ENCODE assay signal across 9 mouse cellular contexts in the genomic region with DNA sequence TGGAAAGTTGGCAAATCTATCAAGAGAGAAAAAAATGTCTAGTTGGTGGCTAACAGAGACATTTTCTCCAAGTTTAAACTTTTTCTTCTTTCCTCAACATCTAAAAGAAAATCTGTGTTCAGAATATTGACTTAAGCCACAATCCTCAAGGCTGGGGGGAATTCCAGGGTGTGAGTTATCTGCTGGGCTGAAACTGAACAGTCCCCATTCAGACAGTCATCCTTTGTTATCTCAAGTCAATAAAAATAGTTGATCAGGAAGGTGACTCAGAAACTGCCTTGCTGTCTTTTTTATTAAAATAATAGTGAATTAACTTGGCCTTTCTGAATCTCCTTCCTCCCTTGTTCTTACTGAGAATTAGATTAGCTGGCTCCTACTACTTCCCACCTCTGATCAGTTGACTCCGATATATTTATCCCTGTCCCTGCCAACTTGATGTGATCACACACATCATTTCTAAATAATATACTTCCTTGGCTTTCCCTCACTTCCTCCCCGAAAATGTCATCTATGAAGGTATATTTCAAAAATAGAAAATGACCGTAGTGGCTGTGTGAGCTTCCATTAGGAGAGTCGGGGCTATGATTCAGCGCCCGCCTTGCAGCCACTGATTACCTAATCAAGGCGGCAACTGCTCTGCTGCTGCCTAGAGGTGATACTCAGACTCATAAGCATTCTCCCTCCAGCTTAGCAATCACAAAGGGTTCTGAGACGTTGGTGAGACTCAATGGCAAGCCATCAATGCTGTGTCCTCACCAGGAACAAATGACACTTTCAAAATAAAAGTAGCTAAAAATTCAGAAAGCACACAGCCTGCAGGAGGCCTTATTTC. TPM values are rescaled to one million over a fixed set of nuclear protein-coding genes. Genes with fewer than 3 reads are reported as not detected.
DNase-seq lines count a peak whose midpoint lies in the region; ATAC-seq and TF ChIP-seq lines count a peak whose summit lies in the region.
"Had no signal": no experiment of that assay in that cellular context is flagged by ENCODE, and none has a peak within 500 bp of the region (broad histone marks: within the 10 kb centered on the region; RNA-seq: fewer than 3 reads in every experiment).

No protein-coding gene starts in this region.

- H3K27ac ChIP-seq in heart, adult 2 months: peak overlapping the region; percentile 23
- H3K27ac ChIP-seq in heart, embryonic 13.5 days (replicated peaks): peak overlapping the region; percentile 53; the same call in 1 of the 2 replicates
- H3K27ac ChIP-seq in liver, embryonic 13.5 days: no peak overlapping the region
- H3K27ac ChIP-seq in stomach, embryonic 14.5 days (ENCODE audit: low read length): no peak overlapping the region
- no peak overlapping the region for H3K27ac ChIP-seq in hindbrain, embryonic 16.5 days (ENCODE audit: low read depth, low read length)
- no peak overlapping the region for H3K27ac ChIP-seq in midbrain, embryonic 15.5 days
- H3K27ac ChIP-seq: forebrain, embryonic 13.5 days had no signal

- peak in 1 of 2 experiments; percentile 26 for DNase-seq in heart, adult 2 months
- DNase-seq in heart, postnatal 25 days (ENCODE audit: low spot score): no peak
- DNase-seq in liver, embryonic 13.5 days: no peak
- no peak for DNase-seq in cerebellum, adult 9-10 months

- intact Hi-C loops in heart, adult 2 months (cut with DNase I): no loop called here
- intact Hi-C loops in heart, postnatal 25 days (cut with DNase I): no loop called here

- no peaks in the 10 kb centered on the region for H3K9me3 ChIP-seq in heart, embryonic 13.5 days
- H3K9me3 ChIP-seq in liver, embryonic 13.5 days (replicated peaks): no peaks in the 10 kb centered on the region
- H3K9me3 ChIP-seq in stomach, embryonic 14.5 days (ENCODE audit: control insufficient read depth, low read depth, low read length): no peaks in the 10 kb centered on the region
- no peaks in the 10 kb centered on the region for H3K9me3 ChIP-seq in hindbrain, embryonic 16.5 days (ENCODE audit: control insufficient read depth, low read length)
- H3K9me3 ChIP-seq in midbrain, embryonic 15.5 days: no peaks in the 10 kb centered on the region
- H3K9me3 ChIP-seq: forebrain, embryonic 13.5 days had no signal

- no peak for TF ChIP-seq EP300 in heart, adult 2 months (IDR thresholded peaks at IDR 0.05; ENCODE audit: insufficient read depth, low read depth, low read length)

- H3K36me3 ChIP-seq in heart, adult 2 months (ENCODE audit: control insufficient read depth, insufficient read depth, low read length): no peaks in the 10 kb centered on the region
- no peaks in the 10 kb centered on the region for H3K36me3 ChIP-seq in heart, embryonic 13.5 days
- no peaks in the 10 kb centered on the region for H3K36me3 ChIP-seq in liver, embryonic 13.5 days
- H3K36me3 ChIP-seq in stomach, embryonic 14.5 days (ENCODE audit: control insufficient read depth, insufficient read depth, low read length): no peaks in the 10 kb centered on the region
- no peaks in the 10 kb centered on the region for H3K36me3 ChIP-seq in hindbrain, embryonic 16.5 days (ENCODE audit: control insufficient read depth, insufficient read depth, low read length)
- no peaks in the 10 kb centered on the region for H3K36me3 ChIP-seq in midbrain, embryonic 15.5 days (replicated peaks)

- H3K9ac ChIP-seq in heart, adult 2 months (ENCODE audit: low read depth, low read length): no peak overlapping the region
- H3K9ac ChIP-seq in heart, embryonic 13.5 days: no peak overlapping the region
- no peak overlapping the region for H3K9ac ChIP-seq in liver, embryonic 13.5 days
- H3K9ac ChIP-seq in stomach, embryonic 14.5 days (replicated peaks; ENCODE audit: low read depth, low read length): no peak overlapping the region
- H3K9ac ChIP-seq in hindbrain, embryonic 16.5 days (ENCODE audit: low read depth, low read length): no peak overlapping the region
- no peak overlapping the region for H3K9ac ChIP-seq in midbrain, embryonic 15.5 days
- H3K9ac ChIP-seq: forebrain, embryonic 13.5 days had no signal

- H3K79me2 ChIP-seq in heart, adult 2 months (replicated peaks; ENCODE audit: control insufficient read depth, insufficient read depth, low read length): no peaks in the 10 kb centered on the region

- ATAC-seq in heart, embryonic 13.5 days (ENCODE audit: extremely low read depth, insufficient number of reproducible peaks, low FRiP score, low TSS enrichment): no peak
- ATAC-seq in liver, embryonic 13.5 days (ENCODE audit: low read depth): peak; percentile 62; the same call in 1 of the 2 replicates
- peak; percentile 53; the same call in 1 of the 2 replicates for ATAC-seq in stomach, embryonic 14.5 days (ENCODE audit: insufficient number of reproducible peaks, insufficient read depth, low FRiP score, low read depth)
- ATAC-seq in hindbrain, embryonic 16.5 days: no peak
- no peak for ATAC-seq in midbrain, embryonic 15.5 days (replicated peaks)
- ATAC-seq: forebrain, embryonic 13.5 days had no signal

- H3K4me2 ChIP-seq in heart, embryonic 13.5 days: peak overlapping the region; percentile 6; the same call in 1 of the 2 replicates
- no peak overlapping the region for H3K4me2 ChIP-seq in liver, embryonic 13.5 days
- H3K4me2 ChIP-seq in stomach, embryonic 14.5 days (replicated peaks; ENCODE audit: low read depth, low read length): no peak overlapping the region
- H3K4me2 ChIP-seq in hindbrain, embryonic 16.5 days (ENCODE audit: low read length): no peak overlapping the region
- no peak overlapping the region for H3K4me2 ChIP-seq in midbrain, embryonic 15.5 days
- H3K4me2 ChIP-seq: forebrain, embryonic 13.5 days had no signal

- no peak overlapping the region for H3K4me3 ChIP-seq in heart, adult 2 months
- no peak overlapping the region for H3K4me3 ChIP-seq in heart, embryonic 13.5 days
- no peak overlapping the region for H3K4me3 ChIP-seq in liver, embryonic 13.5 days (replicated peaks)
- no peak overlapping the region for H3K4me3 ChIP-seq in stomach, embryonic 14.5 days (ENCODE audit: low read depth, low read length)
- H3K4me3 ChIP-seq in hindbrain, embryonic 16.5 days (ENCODE audit: low read length): no peak overlapping the region
- no peak overlapping the region for H3K4me3 ChIP-seq in midbrain, embryonic 15.5 days
- H3K4me3 ChIP-seq: forebrain, embryonic 13.5 days had no signal

- WGBS in heart, adult 2 months: 11% methylated on average over 8 of the region's 8 CpGs
- WGBS in heart, embryonic 13.5 days: 24% methylated on average over 8 of the region's 8 CpGs
- WGBS in liver, embryonic 13.5 days (ENCODE audit: insufficient replicate concordance): 24% methylated on average over 8 of the region's 8 CpGs
- WGBS in stomach, embryonic 14.5 days: 62% methylated on average over 8 of the region's 8 CpGs
- 67% methylated on average over 8 of the region's 8 CpGs for WGBS in hindbrain, embryonic 16.5 days
- 72% methylated on average over 8 of the region's 8 CpGs for WGBS in midbrain, embryonic 15.5 days

- no peak for TF ChIP-seq POLR2A in heart, adult 2 months (IDR thresholded peaks at IDR 0.05; ENCODE audit: insufficient read depth, low read depth, low read length)

- TF ChIP-seq CTCF in heart, adult 2 months (IDR thresholded peaks at IDR 0.05): peak; percentile 43

- H3K4me1 ChIP-seq in heart, adult 2 months (ENCODE audit: control insufficient read depth, insufficient read depth, low read length): peaks cover 2% of the 10 kb centered on the region; the same call in 1 of the 2 replicates
- H3K4me1 ChIP-seq in heart, embryonic 13.5 days: peaks cover 28% of the 10 kb centered on the region
- H3K4me1 ChIP-seq in liver, embryonic 13.5 days (replicated peaks): peaks cover 34% of the 10 kb centered on the region
- no peaks in the 10 kb centered on the region for H3K4me1 ChIP-seq in stomach, embryonic 14.5 days (ENCODE audit: control insufficient read depth, insufficient read depth, low read length)
- H3K4me1 ChIP-seq in hindbrain, embryonic 16.5 days (ENCODE audit: control insufficient read depth, insufficient read depth, low read depth, low read length): no peaks in the 10 kb centered on the region
- H3K4me1 ChIP-seq in midbrain, embryonic 15.5 days: no peaks in the 10 kb centered on the region
- H3K4me1 ChIP-seq: forebrain, embryonic 13.5 days had no signal

- no peaks in the 10 kb centered on the region for H3K27me3 ChIP-seq in heart, adult 2 months (ENCODE audit: control insufficient read depth, insufficient read depth, low read length)
- H3K27me3 ChIP-seq in heart, embryonic 13.5 days (replicated peaks): no peaks in the 10 kb centered on the region
- H3K27me3 ChIP-seq in liver, embryonic 13.5 days: no peaks in the 10 kb centered on the region
- H3K27me3 ChIP-seq in stomach, embryonic 14.5 days (ENCODE audit: control insufficient read depth, insufficient read depth, low read length): no peaks in the 10 kb centered on the region
- no peaks in the 10 kb centered on the region for H3K27me3 ChIP-seq in hindbrain, embryonic 16.5 days (replicated peaks; ENCODE audit: control insufficient read depth, insufficient read depth, low read length)
- no peaks in the 10 kb centered on the region for H3K27me3 ChIP-seq in midbrain, embryonic 15.5 days (replicated peaks)
- H3K27me3 ChIP-seq: forebrain, embryonic 13.5 days had no signal

RNA-seq across cellular contexts. Expression of gene Ralgapa2, which starts 21.2 kb away (rescaled TPM):
- 10 to 100 TPM; 36.7 to 41.3 TPM for total RNA-seq in heart, adult 2 months (2021)
- 14.5 and 25.3 TPM in 2 replicates for polyA plus RNA-seq in heart, adult 2 months (2012; rRNA removed)
- total RNA-seq in heart, postnatal 25 days (2021): 10 to 100 TPM; 40.4 to 46.1 TPM
- polyA plus RNA-seq in heart, embryonic 13.5 days (2015; fragmentation: Nextera tagmentation; extraction: Ambion mirVana): 6.5 and 9.7 TPM in 2 replicates
- 2.9 and 3.3 TPM in 2 replicates for polyA plus RNA-seq in liver, embryonic 13.5 days (2015; fragmentation: Nextera tagmentation; extraction: Ambion mirVana)
- 10.6 and 13.8 TPM in 2 replicates for polyA plus RNA-seq in stomach, embryonic 14.5 days (2014; fragmentation: Nextera tagmentation; extraction: Ambion mirVana)
- polyA plus RNA-seq in hindbrain, embryonic 16.5 days (2015; fragmentation: Nextera tagmentation; extraction: Ambion mirVana): 9.8 and 9.9 TPM in 2 replicates
- polyA plus RNA-seq in midbrain, embryonic 15.5 days (2015; fragmentation: Nextera tagmentation; extraction: Ambion mirVana): 12.8 and 15.1 TPM in 2 replicates

Comparison
In these comparisons a context has a peak if more than half of its experiments do, and no peak if none do; other contexts are left out.
1. H3K27ac ChIP-seq: peak in heart, adult 2 months (single experiment) and heart, embryonic 13.5 days (single experiment); none in liver, embryonic 13.5 days (single experiment), stomach, embryonic 14.5 days (single experiment), hindbrain, embryonic 16.5 days (single experiment) and midbrain, embryonic 15.5 days (single experiment).
2. ATAC-seq: peak in liver, embryonic 13.5 days (single experiment) and stomach, embryonic 14.5 days (single experiment); none in heart, embryonic 13.5 days (single experiment), hindbrain, embryonic 16.5 days (single experiment) and midbrain, embryonic 15.5 days (single experiment).